Mouse (Mus musculus): ENCODE measurements at regions not wholly inside any gene's neighbourhood (a gene's known extent, or its start where the extent isn't known, plus 50 kb on each side); places are given as distances from the start of the nearest gene placed in this dataset.

DNA sequence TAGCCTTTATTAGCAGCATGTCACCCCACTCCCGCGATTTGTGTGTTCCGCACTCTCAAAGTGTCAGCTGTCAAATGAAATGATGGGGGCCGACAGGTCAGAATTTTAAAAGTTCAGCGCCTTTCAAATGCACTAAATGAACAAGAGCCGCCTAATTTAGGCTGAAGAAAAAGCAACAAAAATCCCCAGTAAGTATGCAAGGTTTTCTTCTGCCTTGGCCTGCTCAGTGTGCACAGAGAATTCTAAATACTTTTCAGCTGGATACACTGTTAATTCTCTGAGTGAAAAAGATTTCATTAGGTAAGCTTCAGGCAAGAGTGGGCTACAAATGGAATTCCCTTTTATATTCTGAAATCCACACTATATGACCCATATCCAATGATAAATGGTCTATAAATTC is 125.9 kb upstream of the BC052040 start:
- H3K27me3 ChIP-seq (ENCODE audit: control insufficient read depth, insufficient read depth, low read length) = no peaks in the 10 kb centered on the region
- peak in 1 of 2 experiments; percentile 1 for DNase-seq
- no peaks in the 10 kb centered on the region for H3K4me1 ChIP-seq (ENCODE audit: control insufficient read depth, insufficient read depth, low read length)
- H3K27ac ChIP-seq (ENCODE audit: insufficient read depth, low read length) = no peak overlapping the region
- 51% methylated on average over 6 of the region's 6 CpGs for WGBS
- TF ChIP-seq POLR2A (IDR thresholded peaks at IDR 0.05; ENCODE audit: borderline replicate concordance, insufficient read depth, low read length) (no peak), CTCF (IDR thresholded peaks at IDR 0.05; ENCODE audit: borderline replicate concordance, insufficient read depth, low read depth, low read length) (no peak)
- no peak overlapping the region for H3K4me3 ChIP-seq (replicated peaks; ENCODE audit: insufficient read depth, low read depth, low read length)

DNA sequence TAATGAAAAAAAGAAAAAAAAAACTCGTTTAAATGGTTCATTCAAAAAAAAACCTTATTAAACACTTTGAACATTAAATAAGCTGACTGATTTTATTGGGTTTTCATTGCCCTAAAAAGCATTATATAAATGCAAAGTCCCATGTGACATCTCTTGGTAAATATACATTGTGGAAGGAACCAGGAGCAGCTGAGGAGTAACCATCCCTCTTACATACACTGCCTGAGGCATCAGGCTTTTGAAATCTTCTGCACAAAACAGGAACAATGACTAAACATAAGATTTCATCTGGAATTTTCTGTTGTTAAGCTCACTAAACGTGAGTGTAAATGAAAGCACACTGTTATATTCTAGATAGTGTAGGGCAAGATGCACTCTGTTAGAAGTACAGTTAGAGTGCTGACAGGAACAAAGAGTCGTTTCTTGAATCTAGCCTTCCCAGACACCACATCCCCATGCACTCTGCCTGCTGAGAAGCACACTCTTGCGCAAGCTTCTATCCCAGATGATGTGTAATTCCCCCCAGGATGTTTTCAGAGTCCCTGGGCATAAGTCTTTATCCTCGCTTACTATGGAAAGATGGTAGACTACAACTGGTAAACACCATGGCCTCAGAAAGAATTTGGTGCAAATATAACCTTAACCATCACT is 125.0 kb upstream of the BC052040 start:
- Histone ChIP-seq H3K4me1 (ENCODE audit: control insufficient read depth, insufficient read depth, low read length) (no peaks in the 10 kb centered on the region), H3K4me3 (replicated peaks; ENCODE audit: insufficient read depth, low read depth, low read length) (no peak overlapping the region), H3K27ac (ENCODE audit: insufficient read depth, low read length) (no peak overlapping the region), H3K27me3 (ENCODE audit: control insufficient read depth, insufficient read depth, low read length) (no peaks in the 10 kb centered on the region)
- WGBS = 72% methylated on average over 5 of the region's 5 CpGs
- TF ChIP-seq CTCF (IDR thresholded peaks at IDR 0.05; ENCODE audit: borderline replicate concordance, insufficient read depth, low read depth, low read length) = no peak
- no peak for TF ChIP-seq POLR2A (IDR thresholded peaks at IDR 0.05; ENCODE audit: borderline replicate concordance, insufficient read depth, low read length)
- DNase-seq = no peak

- DNase-seq = no peak
- Histone ChIP-seq H3K4me1 (ENCODE audit: control insufficient read depth, insufficient read depth, low read length) (no peaks in the 10 kb centered on the region), H3K4me3 (replicated peaks; ENCODE audit: insufficient read depth, low read depth, low read length) (no peak overlapping the region), H3K27me3 (ENCODE audit: control insufficient read depth, insufficient read depth, low read length) (no peaks in the 10 kb centered on the region), H3K27ac (ENCODE audit: insufficient read depth, low read length) (no peak overlapping the region)
- no peak for TF ChIP-seq POLR2A (IDR thresholded peaks at IDR 0.05; ENCODE audit: borderline replicate concordance, insufficient read depth, low read length)
- no peak for TF ChIP-seq CTCF (IDR thresholded peaks at IDR 0.05; ENCODE audit: borderline replicate concordance, insufficient read depth, low read depth, low read length)
- WGBS = 72% methylated on average over 5 of the region's 5 CpGs
Measured at GRCm38 (mm10) chr2:115460028-115460881, 121.3 kb upstream of the BC052040 start.

DNA sequence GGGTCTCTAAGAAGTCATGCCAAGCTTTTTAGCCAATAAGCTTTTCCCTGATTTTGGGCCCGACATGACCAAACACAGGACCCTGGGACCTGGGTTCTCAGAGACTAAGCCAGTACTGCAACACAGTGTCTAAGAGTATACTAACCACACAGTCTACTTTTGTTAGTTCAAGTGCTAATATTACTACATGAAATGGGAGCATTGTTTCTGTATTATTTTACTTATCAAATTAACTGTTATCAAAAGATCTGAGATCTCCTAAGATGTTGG is 120.7 kb upstream of the BC052040 start:
- WGBS = 69% methylated on average over 1 of the region's 1 CpGs
- H3K27me3 ChIP-seq (ENCODE audit: control insufficient read depth, insufficient read depth, low read length) = no peaks in the 10 kb centered on the region
- no peak overlapping the region for H3K27ac ChIP-seq (ENCODE audit: insufficient read depth, low read length)
- H3K4me3 ChIP-seq (replicated peaks; ENCODE audit: insufficient read depth, low read depth, low read length) = no peak overlapping the region
- DNase-seq = no peak
- H3K4me1 ChIP-seq (ENCODE audit: control insufficient read depth, insufficient read depth, low read length) = no peaks in the 10 kb centered on the region
- no peak for TF ChIP-seq CTCF (IDR thresholded peaks at IDR 0.05; ENCODE audit: borderline replicate concordance, insufficient read depth, low read depth, low read length)

- no peaks in the 10 kb centered on the region for H3K27me3 ChIP-seq (ENCODE audit: control insufficient read depth, insufficient read depth, low read length)
- H3K27ac ChIP-seq (ENCODE audit: insufficient read depth, low read length) = no peak overlapping the region
- H3K4me3 ChIP-seq (replicated peaks; ENCODE audit: insufficient read depth, low read depth, low read length) = no peak overlapping the region
- 76% methylated on average over 4 of the region's 4 CpGs for WGBS
- no peaks in the 10 kb centered on the region for H3K4me1 ChIP-seq (ENCODE audit: control insufficient read depth, insufficient read depth, low read length)
- TF ChIP-seq CTCF (IDR thresholded peaks at IDR 0.05; ENCODE audit: borderline replicate concordance, insufficient read depth, low read depth, low read length) (no peak), POLR2A (IDR thresholded peaks at IDR 0.05; ENCODE audit: borderline replicate concordance, insufficient read depth, low read length) (no peak)
- no peak for DNase-seq
Measured at GRCm38 (mm10) chr2:115466170-115466569, 115.3 kb upstream of the BC052040 start.

- Histone ChIP-seq H3K27ac (ENCODE audit: insufficient read depth, low read length) (no peak overlapping the region), H3K4me3 (replicated peaks; ENCODE audit: insufficient read depth, low read depth, low read length) (no peak overlapping the region), H3K4me1 (ENCODE audit: control insufficient read depth, insufficient read depth, low read length) (no peaks in the 10 kb centered on the region), H3K27me3 (ENCODE audit: control insufficient read depth, insufficient read depth, low read length) (no peaks in the 10 kb centered on the region)
- 86% methylated on average over 11 of the region's 11 CpGs for WGBS
- DNase-seq = no peak
- TF ChIP-seq CTCF (IDR thresholded peaks at IDR 0.05; ENCODE audit: borderline replicate concordance, insufficient read depth, low read depth, low read length) = no peak
- no peak for TF ChIP-seq POLR2A (IDR thresholded peaks at IDR 0.05; ENCODE audit: borderline replicate concordance, insufficient read depth, low read length)
Measured at GRCm38 (mm10) chr2:115467107-115467745, 114.3 kb upstream of the BC052040 start.

- 54% methylated on average over 6 of the region's 6 CpGs for WGBS
- no peak for TF ChIP-seq POLR2A (IDR thresholded peaks at IDR 0.05; ENCODE audit: borderline replicate concordance, insufficient read depth, low read length)
- no peak for TF ChIP-seq CTCF (IDR thresholded peaks at IDR 0.05; ENCODE audit: borderline replicate concordance, insufficient read depth, low read depth, low read length)
Measured at GRCm38 (mm10) chr2:115467936-115468335, 113.6 kb upstream of the BC052040 start.

GRCm38 (mm10) chr2:115468471-115468909 is 113.0 kb upstream of the BC052040 start:
- Histone ChIP-seq H3K27ac (ENCODE audit: insufficient read depth, low read length) (no peak overlapping the region), H3K27me3 (ENCODE audit: control insufficient read depth, insufficient read depth, low read length) (no peaks in the 10 kb centered on the region), H3K4me1 (ENCODE audit: control insufficient read depth, insufficient read depth, low read length) (no peaks in the 10 kb centered on the region), H3K4me3 (replicated peaks; ENCODE audit: insufficient read depth, low read depth, low read length) (no peak overlapping the region)
- no peak for DNase-seq
- WGBS = 18% methylated on average over 7 of the region's 7 CpGs
- TF ChIP-seq CTCF (IDR thresholded peaks at IDR 0.05; ENCODE audit: borderline replicate concordance, insufficient read depth, low read depth, low read length) (no peak), POLR2A (IDR thresholded peaks at IDR 0.05; ENCODE audit: borderline replicate concordance, insufficient read depth, low read length) (no peak)

More at GRCm38 (mm10) chr2:115467936-115468335, 113.6 kb upstream of the BC052040 start:
- H3K4me1 ChIP-seq (ENCODE audit: control insufficient read depth, insufficient read depth, low read length) = no peaks in the 10 kb centered on the region
- no peak overlapping the region for H3K4me3 ChIP-seq (replicated peaks; ENCODE audit: insufficient read depth, low read depth, low read length)
- no peak overlapping the region for H3K27ac ChIP-seq (ENCODE audit: insufficient read depth, low read length)
- H3K27me3 ChIP-seq (ENCODE audit: control insufficient read depth, insufficient read depth, low read length) = no peaks in the 10 kb centered on the region
- DNase-seq = no peak
